Mouse (Mus musculus): ENCODE measurements around the gene Zfp663. TPM values are rescaled to one million over a fixed set of nuclear protein-coding genes. Genes with fewer than 3 reads are reported as not detected.

Gene Zfp663
- total and polyA plus RNA-seq, 3 experiments: 0.18 TPM; not detected in 2

DNA sequence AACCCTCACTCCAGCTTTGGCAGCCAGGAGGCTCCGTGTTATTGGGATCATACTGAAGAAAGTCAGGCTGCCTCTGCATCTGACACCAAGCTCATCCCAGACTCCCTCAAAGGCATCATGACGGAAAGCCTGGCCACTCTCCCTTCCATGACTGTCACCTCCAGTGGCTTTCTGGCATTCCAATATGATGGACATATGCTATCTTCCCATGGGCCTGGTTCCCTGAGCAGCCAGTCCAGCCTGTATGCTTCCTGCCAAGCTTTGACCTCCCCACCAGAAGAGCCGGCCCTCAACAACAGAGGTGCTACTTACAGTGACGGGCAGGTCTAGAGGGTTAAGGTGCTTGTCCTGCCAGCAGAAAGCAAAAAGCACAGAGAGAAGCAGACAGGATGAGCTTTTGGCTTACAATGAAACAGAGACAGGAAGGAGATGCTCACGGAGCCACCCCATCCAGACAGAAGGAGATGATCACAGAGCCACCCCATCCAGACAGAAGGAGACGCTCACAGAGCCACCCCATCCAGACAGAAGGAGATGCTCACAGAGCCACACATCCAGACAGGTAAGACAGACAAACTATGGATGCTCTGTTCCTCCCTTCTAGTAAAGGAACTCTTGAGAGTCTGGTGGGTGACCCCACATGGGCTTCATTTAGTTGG lies 65.0 kb downstream of the Zfp663 start:
- Histone ChIP-seq H3K27ac (ENCODE audit: control insufficient read depth, low read depth, low read length) (no peak overlapping the region), H3K36me3 (ENCODE audit: control insufficient read depth in 1 of 2, insufficient read depth in 2 of 2, low read length in 2 of 2) (no peaks in the 10 kb centered on the region; a peak in 2 of 4 replicates), H3K9ac (ENCODE audit: control insufficient read depth, low read depth, low read length, poor library complexity, severe bottlenecking) (no peak overlapping the region), H3K4me1 (ENCODE audit: control insufficient read depth in 1 of 2, insufficient read depth in 2 of 2, low read length in 2 of 2) (no peaks in the 10 kb centered on the region), H3K9me3 (replicated peaks; ENCODE audit: insufficient read depth, low read length) (no peaks in the 10 kb centered on the region), H3K27me3 (ENCODE audit: control insufficient read depth in 1 of 2, insufficient read depth in 2 of 2, low read length in 2 of 2) (no peaks in the 10 kb centered on the region), H3K4me3 (ENCODE audit: control insufficient read depth in 1 of 2, insufficient read depth in 1 of 2, low read depth in 2 of 2, low read length in 2 of 2) (no peak overlapping the region), H3K79me2 (ENCODE audit: control insufficient read depth, insufficient read depth, low read length, poor library complexity) (no peaks in the 10 kb centered on the region)
- DNase-seq (ENCODE audit: low read depth, low spot score): no peak
- TF ChIP-seq SIN3A (IDR thresholded peaks at IDR 0.05; ENCODE audit: low read length): no peak
- TF ChIP-seq CTCF (IDR thresholded peaks at IDR 0.05 in 2 of 3, conservative IDR thresholded peaks at IDR 0.05 in 1 of 3; ENCODE audit: control insufficient read depth in 1 of 3, insufficient read depth in 1 of 3, low read depth in 2 of 3, low read length in 3 of 3, poor library complexity in 1 of 3, severe bottlenecking in 1 of 3): no peak
- TF ChIP-seq USF2 (IDR thresholded peaks at IDR 0.05; ENCODE audit: borderline replicate concordance in 1 of 2, insufficient read depth in 1 of 2, low read depth in 1 of 2, low read length in 2 of 2): no peak
- TF ChIP-seq GABPA (IDR thresholded peaks at IDR 0.05; ENCODE audit: low read depth, low read length): no peak
- TF ChIP-seq TBP (IDR thresholded peaks at IDR 0.05; ENCODE audit: low read depth, low read length): no peak
- TF ChIP-seq JUND (IDR thresholded peaks at IDR 0.05; ENCODE audit: low read depth, low read length): no peak
- no peak for TF ChIP-seq ETS1 (IDR thresholded peaks at IDR 0.05; ENCODE audit: low read depth, low read length)
- no peak for TF ChIP-seq HCFC1 (IDR thresholded peaks at IDR 0.05; ENCODE audit: low read depth, low read length)
- no peak for TF ChIP-seq MAZ (IDR thresholded peaks at IDR 0.05; ENCODE audit: low read depth, low read length)
- TF ChIP-seq TAL1 (IDR thresholded peaks at IDR 0.05; ENCODE audit: low read length): no peak
- no peak for TF ChIP-seq E2F4 (IDR thresholded peaks at IDR 0.05; ENCODE audit: borderline replicate concordance, low read depth, low read length)
- no peak for TF ChIP-seq CHD2 (IDR thresholded peaks at IDR 0.05; ENCODE audit: low read length)
- TF ChIP-seq MAFK (IDR thresholded peaks at IDR 0.05; ENCODE audit: borderline replicate concordance, low read depth, low read length): no peak
- no peak for TF ChIP-seq POLR2A (IDR thresholded peaks at IDR 0.05; ENCODE audit: control insufficient read depth in 1 of 2, insufficient read depth in 1 of 2, low read depth in 1 of 2, low read length in 2 of 2, poor library complexity in 1 of 2)
- TF ChIP-seq POLR2AphosphoS2 (IDR thresholded peaks at IDR 0.05; ENCODE audit: low read length): no peak

DNA sequence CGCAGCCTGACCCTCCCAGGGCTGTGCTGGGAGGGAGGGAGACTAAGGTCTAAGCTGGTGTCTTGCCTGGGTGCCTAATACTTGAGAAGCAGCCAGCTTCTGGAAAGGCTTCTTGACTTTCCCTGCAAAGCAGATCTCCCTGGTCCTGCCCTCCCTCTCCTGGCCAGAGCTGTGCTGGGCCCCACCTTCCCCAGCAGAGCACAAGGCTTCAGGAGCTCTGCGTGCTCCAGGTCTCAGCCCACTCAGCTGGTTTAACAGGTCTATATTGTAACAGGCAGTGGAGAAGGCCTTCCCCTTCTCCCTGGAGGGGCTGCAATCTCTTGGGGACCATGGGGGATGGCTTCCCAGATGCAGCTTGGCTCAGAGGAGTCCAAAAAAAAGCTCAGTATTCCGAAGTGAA lies 67.1 kb downstream of the Zfp663 start:
- Histone ChIP-seq H3K79me2 (ENCODE audit: control insufficient read depth, insufficient read depth, low read length, poor library complexity) (no peaks in the 10 kb centered on the region), H3K9me3 (replicated peaks; ENCODE audit: insufficient read depth, low read length) (no peaks in the 10 kb centered on the region), H3K27me3 (ENCODE audit: control insufficient read depth in 1 of 2, insufficient read depth in 2 of 2, low read length in 2 of 2) (no peaks in the 10 kb centered on the region), H3K36me3 (ENCODE audit: control insufficient read depth in 1 of 2, insufficient read depth in 2 of 2, low read length in 2 of 2) (no peaks in the 10 kb centered on the region; a peak in 1 of 4 replicates), H3K9ac (ENCODE audit: control insufficient read depth, low read depth, low read length, poor library complexity, severe bottlenecking) (no peak overlapping the region), H3K4me3 (ENCODE audit: control insufficient read depth in 1 of 2, insufficient read depth in 1 of 2, low read depth in 2 of 2, low read length in 2 of 2) (no peak overlapping the region), H3K27ac (ENCODE audit: control insufficient read depth, low read depth, low read length) (no peak overlapping the region), H3K4me1 (ENCODE audit: control insufficient read depth in 1 of 2, insufficient read depth in 2 of 2, low read length in 2 of 2) (no peaks in the 10 kb centered on the region)
- no peak for TF ChIP-seq ELF1 (IDR thresholded peaks at IDR 0.05; ENCODE audit: low read depth, low read length)
- no peak for TF ChIP-seq CTCF (IDR thresholded peaks at IDR 0.05 in 2 of 3, conservative IDR thresholded peaks at IDR 0.05 in 1 of 3; ENCODE audit: control insufficient read depth in 1 of 3, insufficient read depth in 1 of 3, low read depth in 2 of 3, low read length in 3 of 3, poor library complexity in 1 of 3, severe bottlenecking in 1 of 3)
- TF ChIP-seq EP300 (IDR thresholded peaks at IDR 0.05; ENCODE audit: low read depth in 1 of 2, low read length in 2 of 2): no peak
- no peak for TF ChIP-seq E2F4 (IDR thresholded peaks at IDR 0.05; ENCODE audit: borderline replicate concordance, low read depth, low read length)
- no peak for TF ChIP-seq CHD2 (IDR thresholded peaks at IDR 0.05; ENCODE audit: low read length)
- no peak for TF ChIP-seq ZNF384 (IDR thresholded peaks at IDR 0.05; ENCODE audit: low read depth, low read length)
- no peak for TF ChIP-seq NRF1 (IDR thresholded peaks at IDR 0.05; ENCODE audit: insufficient read depth, low read depth, low read length, poor library complexity, severe bottlenecking)
- no peak for TF ChIP-seq GATA1 (IDR thresholded peaks at IDR 0.05; ENCODE audit: low read depth, low read length)
- TF ChIP-seq KAT2A (conservative IDR thresholded peaks at IDR 0.05; ENCODE audit: low read depth, low read length): no peak
- no peak for TF ChIP-seq ZC3H11A (IDR thresholded peaks at IDR 0.05; ENCODE audit: low read depth, low read length)
- TF ChIP-seq POLR2AphosphoS2 (IDR thresholded peaks at IDR 0.05; ENCODE audit: low read length): no peak
- no peak for TF ChIP-seq RAD21 (IDR thresholded peaks at IDR 0.05; ENCODE audit: low read depth, low read length)
- no peak for TF ChIP-seq CHD1 (IDR thresholded peaks at IDR 0.05; ENCODE audit: low read depth, low read length)
- no peak for TF ChIP-seq NELFE (IDR thresholded peaks at IDR 0.05; ENCODE audit: low read depth, low read length)
- no peak for TF ChIP-seq MYB (IDR thresholded peaks at IDR 0.05; ENCODE audit: low read depth, low read length)
- no peak for TF ChIP-seq UBTF (IDR thresholded peaks at IDR 0.05; ENCODE audit: borderline replicate concordance, insufficient read depth, low read depth, low read length)
- TF ChIP-seq MEF2A (IDR thresholded peaks at IDR 0.05; ENCODE audit: extremely low read depth, insufficient replicate concordance, low read depth, low read length, poor library complexity, severe bottlenecking): no peak
- no peak for TF ChIP-seq MAZ (IDR thresholded peaks at IDR 0.05; ENCODE audit: low read depth, low read length)
- TF ChIP-seq ETS1 (IDR thresholded peaks at IDR 0.05; ENCODE audit: low read depth, low read length): no peak
- DNase-seq (ENCODE audit: low read depth, low spot score): no peak

Data from MEL (cell line).